Mouse (Mus musculus) left cerebral cortex, postnatal 25 days (tissue): ENCODE measurements at regions not wholly inside any gene's neighbourhood (a gene's known extent, or its start where the extent isn't known, plus 50 kb on each side); places are given as distances from the start of the nearest gene placed in this dataset.

ENCODE experiments used
- DNase-seq, 2 experiments: peaks; one replicate each; pipeline ENCODE4 v3.0.0; 2022; ENCODE audit warnings: low spot score in 2 of 2, mixed read lengths in 1 of 2
- intact Hi-C: fragments of 180-260 bp; cut with DNase I; formaldehyde crosslinking; loops from one replicate; pipeline ENCODE4 v1.15.1; 2025

DNA sequence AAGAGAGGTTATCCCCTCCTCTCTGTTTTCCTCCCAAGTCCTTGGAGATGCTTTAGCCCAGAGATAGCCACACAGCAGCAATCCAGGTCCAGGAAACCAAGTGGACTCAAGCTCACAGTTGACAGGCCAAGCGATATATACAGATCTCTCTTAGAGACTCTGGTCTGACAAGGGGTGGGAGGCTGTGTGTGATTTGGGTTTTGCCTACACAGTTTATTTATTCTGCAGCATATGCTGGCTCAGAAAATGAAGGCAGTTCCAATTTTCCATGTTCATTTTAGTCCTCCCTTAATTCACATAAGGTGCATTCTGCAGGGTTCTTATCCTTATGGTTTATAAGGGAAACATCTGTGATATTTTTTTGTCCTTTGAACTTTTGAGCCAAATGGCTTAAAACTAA, 595.0 kb upstream of the Apob start:
- DNase-seq = peak in 1 of 2 experiments; percentile 56
- intact Hi-C loops = no loop called here

DNA sequence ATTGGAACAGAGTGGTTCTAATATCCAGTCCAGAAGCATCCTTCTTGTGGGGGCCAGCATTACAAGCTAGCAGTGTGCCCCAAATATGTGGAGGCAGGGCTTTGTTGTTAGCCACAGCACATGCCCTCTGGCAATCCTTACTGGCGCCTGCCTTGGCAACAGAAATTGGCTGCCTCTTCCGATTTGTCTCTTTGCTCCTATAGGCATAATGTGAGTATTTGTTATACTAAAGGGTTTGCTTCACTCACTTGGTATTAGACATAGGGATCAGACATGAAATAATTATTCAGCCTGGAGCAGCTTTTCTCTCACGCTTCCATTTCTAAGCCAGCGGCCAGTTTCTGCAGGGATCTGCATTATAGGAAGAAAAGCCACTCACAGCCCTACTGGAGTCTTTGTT, 573.6 kb upstream of the Apob start:
- intact Hi-C loops = no loop called here
- DNase-seq = no peak

DNA sequence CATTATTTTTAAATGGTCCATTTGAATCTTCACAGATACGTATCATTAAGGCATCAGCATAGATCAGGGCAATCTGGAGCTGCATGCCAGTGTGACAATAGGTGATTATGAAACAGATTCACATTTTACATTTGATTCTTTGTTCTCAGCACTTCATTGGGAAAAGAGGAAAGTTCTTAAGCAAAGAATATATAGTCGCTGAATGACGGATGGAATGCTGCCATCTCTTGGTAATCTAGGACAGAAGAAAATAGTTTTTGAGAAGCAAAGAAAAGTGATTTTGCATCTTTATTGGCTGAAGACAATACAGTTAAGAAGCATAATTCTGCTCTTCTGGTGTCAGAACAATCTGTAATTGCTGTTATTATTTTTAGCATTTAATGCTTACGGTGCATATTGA, 565.6 kb upstream of the Apob start:
- intact Hi-C loops = no loop called here
- peak in 1 of 2 experiments; percentile 50 for DNase-seq

GRCm38 (mm10) chr12:7420276-7420675, 557.2 kb upstream of the Apob start:
- intact Hi-C loops = loop anchor here (5.0 kb wide), 2 partner anchors 193 to 573 kb away; no protein-coding TSS in a partner anchor

DNA sequence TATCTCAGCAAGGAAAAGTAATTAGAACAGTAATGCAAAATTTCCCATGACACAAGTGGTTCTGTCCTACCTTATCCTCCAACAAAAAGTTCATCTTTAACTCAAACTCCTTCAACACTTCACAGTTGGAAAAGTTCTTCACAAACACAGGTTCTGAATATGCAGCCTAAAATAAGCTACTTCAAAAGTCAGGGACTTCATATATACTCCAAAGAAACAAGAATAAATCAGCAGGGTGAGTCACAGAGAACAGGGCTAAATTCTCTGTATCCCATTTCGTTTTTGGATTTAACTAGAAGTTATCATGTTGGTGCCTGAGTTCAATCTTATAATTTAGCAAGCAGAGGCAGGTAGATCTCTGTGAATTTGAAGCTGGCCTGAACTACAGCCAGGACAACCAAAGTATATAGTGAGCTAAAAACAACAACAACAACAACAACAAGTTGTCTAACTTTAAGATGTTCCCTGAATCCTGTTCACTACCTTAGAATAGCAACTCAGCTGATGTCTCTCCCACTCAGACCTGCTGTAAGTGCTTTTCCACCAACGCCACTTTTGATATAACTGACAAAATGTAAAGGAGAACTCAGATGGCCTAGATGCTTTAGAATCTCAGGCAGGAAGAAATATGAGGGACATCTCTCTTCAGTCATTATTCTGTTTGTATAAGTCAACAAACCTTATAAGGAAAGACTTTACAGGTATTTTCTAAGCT, 555.5 kb upstream of the Apob start:
- intact Hi-C loops = loop anchor here (2.0 to 5.0 kb wide), 4 partner anchors 89 to 783 kb away; no protein-coding TSS in a partner anchor
- DNase-seq = peak in 1 of 2 experiments; percentile 87

More at GRCm38 (mm10) chr12:7420276-7420675, 557.2 kb upstream of the Apob start:
- DNase-seq = no peak

GRCm38 (mm10) chr12:7430981-7431380, 546.5 kb upstream of the Apob start:
- DNase-seq = peak in 1 of 2 experiments; percentile 55
- intact Hi-C loops = no loop called here

- peak; percentile 7 to 74 for DNase-seq
- intact Hi-C loops = no loop called here
These were observed 532.2 kb upstream of the Apob start for GRCm38 (mm10) chr12:7445238-7445637.

- DNase-seq = no peak
- intact Hi-C loops = no loop called here
These were observed 526.9 kb upstream of the Apob start for GRCm38 (mm10) chr12:7450506-7450905.

DNA sequence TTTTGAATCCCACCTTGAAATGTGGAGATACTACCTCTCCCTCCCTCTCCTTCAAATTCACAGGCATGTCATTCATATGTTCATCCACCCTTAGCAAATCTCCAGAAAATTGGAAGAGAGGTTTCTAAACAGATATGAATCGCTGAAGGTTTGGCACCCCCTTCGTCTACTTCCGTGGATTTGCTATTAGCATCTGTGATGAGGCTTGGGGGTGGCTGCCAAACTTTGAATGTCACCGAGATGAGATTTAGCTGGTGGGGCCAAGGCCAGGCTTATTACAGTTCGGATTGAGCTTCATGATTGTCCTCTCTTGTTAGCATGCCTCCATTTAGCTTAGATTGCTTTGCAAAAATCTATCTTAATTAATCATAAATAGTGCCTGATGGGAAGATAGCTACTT, 520.4 kb upstream of the Apob start:
- intact Hi-C loops = no loop called here
- no peak for DNase-seq

- no peak for DNase-seq
- intact Hi-C loops = no loop called here
These were observed 519.9 kb upstream of the Apob start for GRCm38 (mm10) chr12:7457544-7457943.

- DNase-seq = no peak
- intact Hi-C loops = no loop called here
These were observed 512.5 kb upstream of the Apob start for GRCm38 (mm10) chr12:7464947-7465346.

- intact Hi-C loops = no loop called here
- no peak for DNase-seq
These were observed 464.7 kb upstream of the Apob start for GRCm38 (mm10) chr12:7512579-7513248.

DNA sequence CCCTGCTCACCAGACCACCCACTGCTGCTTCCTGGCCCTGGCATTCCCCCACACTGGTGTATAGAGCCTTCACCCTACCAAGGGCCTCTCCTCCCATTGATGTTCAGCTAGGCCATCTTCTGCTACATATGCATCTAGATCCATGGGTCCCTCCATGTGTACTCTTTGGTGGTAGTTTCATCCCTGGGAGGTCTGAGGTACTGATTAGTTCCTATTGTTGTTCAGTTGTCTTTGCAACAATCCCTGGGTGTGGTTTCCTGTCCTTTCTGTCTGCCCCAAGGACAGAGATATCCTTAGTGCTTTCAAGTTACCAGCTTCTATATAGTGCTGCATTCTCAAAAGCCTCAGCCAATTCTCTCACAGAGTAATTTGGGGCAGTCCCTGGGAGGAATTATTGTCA, 440.1 kb upstream of the Apob start:
- no peak for DNase-seq
- intact Hi-C loops = no loop called here

DNA sequence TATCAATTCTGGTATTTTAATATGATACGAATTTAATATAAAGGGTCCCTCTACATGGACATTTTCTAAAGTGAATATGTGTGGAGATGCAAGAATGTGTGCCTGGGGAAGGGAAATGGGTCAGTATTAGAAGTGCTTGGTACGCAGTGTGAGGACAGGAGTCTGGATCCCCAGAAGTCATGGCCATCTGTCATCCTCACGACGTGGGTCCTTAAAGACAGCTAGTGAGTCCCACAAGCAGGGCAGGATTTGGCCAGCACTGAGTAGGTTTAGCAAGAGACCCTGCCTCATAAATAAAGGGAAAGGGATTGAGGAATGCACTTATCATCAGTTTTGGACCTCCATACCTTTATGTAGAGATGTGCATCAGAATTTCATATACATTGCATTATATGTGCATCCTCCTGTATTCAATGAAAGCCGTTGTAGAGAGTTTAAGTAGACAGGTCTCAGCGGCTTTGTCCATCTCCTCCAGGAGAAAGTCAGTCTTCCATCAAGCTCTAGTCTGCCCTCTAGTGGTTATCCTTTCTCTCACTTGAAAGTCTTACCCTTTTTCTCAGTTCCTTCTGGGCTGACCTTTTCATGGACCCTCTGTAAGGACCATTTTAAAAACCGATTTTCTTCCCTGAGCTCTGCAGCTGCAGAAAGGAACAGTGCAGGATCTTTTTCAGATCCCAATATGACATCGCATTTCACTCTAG, 434.0 kb upstream of the Apob start:
- intact Hi-C loops = loop anchor here (5.0 kb wide), 1 partner anchor 234 kb away; no protein-coding TSS in a partner anchor
- DNase-seq = peak; percentile 31 to 59

DNA sequence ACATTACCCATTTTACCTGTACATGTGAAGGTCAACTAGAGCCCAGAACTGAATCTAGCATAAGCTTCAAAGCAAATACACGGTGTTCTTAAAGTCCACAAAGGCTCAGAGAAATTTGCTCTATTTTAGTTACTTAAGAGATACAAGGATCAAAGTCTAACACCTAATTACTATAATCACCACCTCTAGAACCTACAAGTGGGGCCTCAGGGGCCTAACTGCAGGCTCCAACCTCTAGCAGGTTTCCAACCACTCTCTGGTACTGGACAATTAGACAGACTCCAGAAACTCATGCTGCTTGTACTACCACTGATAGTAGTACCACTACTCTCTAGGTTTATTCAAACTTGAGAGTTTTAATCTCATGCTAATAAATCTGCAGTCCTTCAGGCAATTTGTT, 428.7 kb upstream of the Apob start:
- DNase-seq = no peak
- intact Hi-C loops = no loop called here

- no peak for DNase-seq
- intact Hi-C loops = no loop called here
These were observed 417.2 kb upstream of the Apob start for GRCm38 (mm10) chr12:7560245-7560644.

- DNase-seq = no peak
- intact Hi-C loops = no loop called here
These were observed 401.4 kb upstream of the Apob start for GRCm38 (mm10) chr12:7576081-7576480.

GRCm38 (mm10) chr12:7587501-7587900, 389.9 kb upstream of the Apob start:
- no peak for DNase-seq
- intact Hi-C loops = no loop called here

DNA sequence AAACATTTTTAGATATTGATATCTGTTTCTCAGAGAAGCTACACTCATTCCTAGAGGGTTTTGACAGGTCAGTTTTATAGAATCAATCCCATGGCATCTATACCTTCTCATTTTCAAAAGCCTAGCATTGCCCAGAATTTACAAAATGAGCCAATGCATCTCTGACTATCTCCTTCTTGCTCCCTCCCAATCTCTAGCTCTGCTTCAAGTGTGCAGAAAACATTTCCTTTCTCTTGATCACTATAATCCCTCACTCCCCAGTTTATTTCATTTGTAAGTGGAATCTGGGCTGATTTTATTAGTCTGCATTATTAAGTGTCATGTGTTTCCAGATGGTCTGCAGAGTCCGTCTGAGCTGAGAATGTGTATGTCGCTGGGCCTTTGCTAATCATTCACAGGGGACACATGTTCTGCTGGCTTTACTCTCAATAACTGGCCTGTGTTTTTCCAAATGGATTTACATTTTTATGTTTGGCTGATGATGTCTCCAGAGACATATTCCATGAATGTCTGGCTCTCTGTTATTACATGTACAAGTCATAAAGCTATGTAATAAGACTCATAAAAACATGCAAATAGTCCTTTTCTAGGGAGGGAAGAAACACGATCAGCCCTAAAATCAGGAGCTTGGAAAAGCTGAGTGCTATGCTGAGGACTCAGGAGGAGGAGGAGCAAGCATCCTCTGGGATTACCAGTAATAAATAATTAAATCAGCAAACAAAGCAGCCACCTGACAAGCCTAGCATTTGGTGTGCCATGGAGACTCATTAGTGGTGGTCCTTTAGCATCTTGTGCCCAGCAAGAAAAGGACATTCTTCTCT, 366.0 kb upstream of the Apob start:
- no peak for DNase-seq
- intact Hi-C loops = no loop called here
